Mouse (Mus musculus) ES-Bruce4 (cell line): ENCODE measurements around the gene Mapre3.

Experiments used
- CTCF ChIP-seq: IDR thresholded peaks from one replicate; pipeline ENCODE4 v1.8.1; 2011; ENCODE audit warnings: low read depth, low read length
- EP300 ChIP-seq: IDR thresholded peaks from 2 replicates; pipeline ENCODE4 v1.6.1; 2011; ENCODE audit warnings: low read depth, low read length; ENCODE audit not compliant: insufficient read depth
- POLR2A ChIP-seq: IDR thresholded peaks from one replicate; pipeline ENCODE4 v1.8.1; 2011; ENCODE audit warnings: low read length; ENCODE audit not compliant: insufficient read depth

DNA sequence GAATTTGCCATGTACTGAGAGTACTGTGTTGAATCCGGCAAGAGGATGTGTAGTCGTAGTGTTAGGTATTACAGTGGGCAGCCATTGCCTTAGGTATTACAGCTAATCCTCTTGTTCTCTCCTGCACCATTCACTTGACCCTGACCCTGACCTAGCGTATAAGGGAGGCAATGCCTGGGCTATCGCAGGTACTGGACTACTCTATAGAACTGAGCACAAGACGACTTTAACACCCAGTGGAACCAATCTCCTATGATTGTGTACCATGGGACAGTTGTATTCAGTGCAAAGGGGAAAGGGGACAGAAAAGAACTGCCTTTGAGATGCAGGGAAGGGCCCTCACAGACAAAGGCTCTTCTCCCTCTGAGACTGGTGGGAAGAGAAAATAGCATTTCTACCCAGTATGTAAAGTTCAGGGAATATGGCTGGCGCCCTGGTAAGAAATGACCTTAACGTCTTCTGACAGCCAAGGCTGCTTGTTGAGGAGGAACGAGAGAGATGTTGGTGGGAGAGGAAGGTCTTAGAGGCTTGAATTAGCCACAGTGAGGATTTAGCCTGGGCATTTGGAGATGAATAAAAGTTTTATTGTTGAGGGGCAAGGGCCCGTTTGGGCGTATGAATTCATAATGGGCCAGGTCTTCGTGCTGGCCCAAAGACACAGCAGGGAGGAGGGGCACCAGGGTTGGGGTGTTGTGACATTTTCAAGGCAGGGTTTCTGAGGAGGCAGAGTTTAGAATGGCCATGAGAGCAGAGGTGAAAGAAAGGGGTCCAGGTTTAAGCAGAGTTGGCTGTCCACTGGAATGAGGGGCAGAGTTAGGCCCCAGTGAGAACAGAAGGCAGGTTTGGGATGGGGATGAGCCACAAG, 9.9 kb downstream of the Mapre3 start:
- no peak for TF ChIP-seq CTCF
- no peak for TF ChIP-seq POLR2A
- TF ChIP-seq EP300, result no peak
